Mouse (Mus musculus) olfactory bulb, adult 2 months (tissue): ENCODE measurements around the gene 3110009E18Rik.

Experiments
- CTCF ChIP-seq: fragments of 200-500 bp; IDR thresholded peaks from 2 replicates; pipeline ENCODE4 v1.5.1; 2012; ENCODE audit warnings: low read depth, mild to moderate bottlenecking, low read length, moderate library complexity; ENCODE audit not compliant: insufficient read depth
- POLR2A ChIP-seq: fragments of 200-500 bp; IDR thresholded peaks from 2 replicates; pipeline ENCODE4 v1.6.1; 2012; ENCODE audit warnings: mild to moderate bottlenecking, low read depth, low read length, moderate library complexity; ENCODE audit not compliant: insufficient read depth

- TF ChIP-seq CTCF = no peak
- no peak for TF ChIP-seq POLR2A
Observed at GRCm38 (mm10) chr1:120189206-120189605, 68.2 kb downstream of the 3110009E18Rik start.
